Mouse (Mus musculus) thymus, adult 2 months (tissue): ENCODE measurements around the gene Nap1l2.

Experiments used
- CTCF ChIP-seq: fragments of 200-500 bp; IDR thresholded peaks from 2 replicates; pipeline ENCODE4 v1.5.1; 2012; ENCODE audit warnings: mild to moderate bottlenecking, control low read depth, low read length, moderate library complexity, borderline replicate concordance; ENCODE audit not compliant: control insufficient read depth, poor library complexity, insufficient read depth; ENCODE audit errors: extremely low read depth
- POLR2A ChIP-seq: fragments of 200-500 bp; IDR thresholded peaks from 2 replicates; pipeline ENCODE4 v1.6.1; 2012; ENCODE audit warnings: mild to moderate bottlenecking, low read length, control low read depth, moderate library complexity; ENCODE audit not compliant: control insufficient read depth, poor library complexity, insufficient read depth; ENCODE audit errors: extremely low read depth

DNA sequence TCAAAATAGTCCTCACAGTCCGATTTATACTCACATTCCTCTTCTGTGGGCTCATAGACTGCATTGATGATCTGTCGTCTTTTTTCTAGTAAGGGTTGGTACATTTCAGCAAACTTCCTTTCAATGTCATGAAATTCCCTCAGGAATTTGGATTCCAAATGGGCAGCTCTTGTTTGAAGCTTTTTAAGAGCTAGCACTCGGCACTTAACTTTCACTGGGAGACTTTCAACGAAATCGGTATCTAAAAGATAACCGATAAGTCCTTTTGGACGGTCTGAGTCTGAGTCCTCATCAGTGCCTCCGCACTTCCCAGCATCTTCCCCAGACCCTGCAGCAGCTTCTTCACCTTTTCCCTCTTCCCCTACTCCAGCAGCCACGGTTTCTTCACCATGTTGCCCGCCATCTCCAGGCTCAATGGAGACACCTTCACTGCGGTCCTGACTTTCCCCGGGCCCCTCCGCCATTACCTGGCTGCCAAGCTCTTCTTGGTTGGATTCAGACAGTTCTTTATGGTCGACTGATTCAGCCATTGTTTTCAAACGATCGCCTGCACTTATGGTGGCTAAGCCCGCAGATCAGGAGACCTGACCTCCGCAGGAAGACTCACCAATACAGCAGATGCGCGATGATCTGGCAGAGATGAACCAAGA is 534 bp downstream of the Nap1l2 start:
- TF ChIP-seq CTCF (no peak), POLR2A (no peak)
